Mouse (Mus musculus) hindbrain, embryonic 14.5 days (tissue): ENCODE measurements around the gene Sac3d1. TPM values are rescaled to one million over a fixed set of nuclear protein-coding genes. Genes with fewer than 3 reads are reported as not detected.

Experiments used
- ATAC-seq: fragments of 200-750 bp; cut with Nextera tagmentation; 2 replicates; pipeline ENCODE4 v1.8.0; 2017; ENCODE audit warnings: moderate number of reproducible peaks, mild to moderate bottlenecking, moderate TSS enrichment, moderate library complexity; ENCODE audit not compliant: low FRiP score
- DNase-seq: peaks from one replicate; pipeline ENCODE4 v3.0.0-alpha.2; 2015; ENCODE audit warnings: low spot score
- H3K27ac ChIP-seq: fragments of 300-500 bp; sonication (generic); 2 replicates; pipeline ENCODE4 v1.5.1; 2014; ENCODE audit warnings: mild to moderate bottlenecking, moderate library complexity
- H3K27me3 ChIP-seq: fragments of 300-500 bp; sonication (generic); 2 replicates; pipeline ENCODE4 v1.6.1; 2014; ENCODE audit warnings: mild to moderate bottlenecking, low read length, mixed read lengths; ENCODE audit not compliant: control insufficient read depth, insufficient read depth
- H3K36me3 ChIP-seq: fragments of 300-500 bp; sonication (generic); replicated peaks from 2 replicates; pipeline ENCODE4 v1.6.1; 2014; ENCODE audit not compliant: control insufficient read depth, insufficient read depth
- H3K4me1 ChIP-seq: fragments of 300-500 bp; sonication (generic); replicated peaks from 2 replicates; pipeline ENCODE4 v1.6.1; 2014; ENCODE audit warnings: antibody characterized with exemption, low read length, mixed read lengths; ENCODE audit not compliant: control insufficient read depth, insufficient read depth
- H3K4me2 ChIP-seq: fragments of 300-500 bp; sonication (generic); replicated peaks from 2 replicates; pipeline ENCODE4 v1.6.1; 2014; ENCODE audit warnings: mild to moderate bottlenecking, moderate library complexity
- H3K4me3 ChIP-seq: fragments of 300-500 bp; sonication (generic); replicated peaks from 2 replicates; pipeline ENCODE4 v1.5.1; 2014; ENCODE audit warnings: mild to moderate bottlenecking, low read length
- H3K9ac ChIP-seq: fragments of 300-500 bp; sonication (generic); 2 replicates; pipeline ENCODE4 v1.6.1; 2014
- H3K9me3 ChIP-seq: fragments of 300-500 bp; sonication (generic); 2 replicates; pipeline ENCODE4 v1.6.1; 2016; ENCODE audit warnings: low read length; ENCODE audit not compliant: control insufficient read depth
- WGBS: fragments of 180-500 bp; shearing (Covaris S2); extraction: QIAGEN DNeasy Blood & Tissue Kit; methylation state at CpG from one replicate; pipeline ENCODE4 v1.1.7; 2014; 5-methylcytosine and 5-hydroxymethylcytosine counted together
- polyA plus RNA-seq: library from polyadenylated mRNA; unstranded; fragments of >200 nt; fragmentation: Nextera tagmentation; extraction: Ambion mirVana; gene quantifications from 2 replicates; pipeline ENCODE4 v1.2.1, GENCODE M21; 2014

Sac3d1 gene
- polyA plus RNA-seq, 1 experiment from 2014 or later = 51.3 TPM

GRCm38 (mm10) chr19:6076564-6077393 lies 41.7 kb downstream of the Sac3d1 start, which contains the start of gene Vps51:
Gene Vps51, minus strand, starts transcription at chr19:6077231.
- Histone ChIP-seq H3K27ac (peak within 1 kb of the TSS; percentile 82), H3K4me2 (peak within 1 kb of the TSS; percentile 87), H3K36me3 (peaks cover 49% of the 10 kb centered on the region), H3K27me3 (no peaks in the 10 kb centered on the region), H3K9ac (peak within 1 kb of the TSS; percentile 72), H3K9me3 (no peaks in the 10 kb centered on the region), H3K4me3 (peak within 1 kb of the TSS; percentile 63), H3K4me1 (peaks cover 8% of the 10 kb centered on the region)
- peak; percentile 90 for ATAC-seq
- WGBS = 1% methylated on average over 33 of the region's 33 CpGs
- peak; percentile 90 for DNase-seq

DNA sequence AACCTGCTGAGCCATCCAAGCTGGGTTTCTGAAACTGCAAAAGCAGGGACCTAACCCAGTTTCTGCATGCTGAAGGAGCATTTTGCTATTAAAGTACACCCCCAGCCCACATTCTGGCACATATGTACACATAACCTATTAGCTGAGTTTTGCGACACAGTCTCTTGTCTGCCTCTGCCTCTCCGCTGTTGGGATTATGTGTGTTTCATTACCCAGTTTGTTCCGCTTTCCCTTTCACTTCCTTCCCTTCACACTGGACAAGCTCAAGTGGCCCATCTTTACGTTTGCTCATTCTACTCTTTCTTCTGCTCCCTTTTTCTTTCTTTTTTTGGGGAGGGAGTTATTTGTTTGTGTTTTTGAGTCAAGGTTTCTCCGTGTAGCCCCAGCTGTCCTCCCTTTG lies 44.6 kb downstream of the Sac3d1 start:
- peaks cover 50% of the 10 kb centered on the region for H3K36me3 ChIP-seq
- no peak overlapping the region for H3K4me2 ChIP-seq
- no peaks in the 10 kb centered on the region for H3K9me3 ChIP-seq
- WGBS = 94% methylated on average over 5 of the region's 5 CpGs
- no peak overlapping the region for H3K4me3 ChIP-seq
- H3K27ac ChIP-seq = no peak overlapping the region
- no peaks in the 10 kb centered on the region for H3K27me3 ChIP-seq
- DNase-seq = no peak
- no peak overlapping the region for H3K9ac ChIP-seq
- ATAC-seq = no peak
- H3K4me1 ChIP-seq = peaks cover 8% of the 10 kb centered on the region

- H3K4me1 ChIP-seq = peaks cover 18% of the 10 kb centered on the region
- H3K27me3 ChIP-seq = no peaks in the 10 kb centered on the region
- H3K4me3 ChIP-seq = no peak overlapping the region
- H3K4me2 ChIP-seq = no peak overlapping the region
- no peak overlapping the region for H3K27ac ChIP-seq
- ATAC-seq (no peak), DNase-seq (no peak)
- peaks cover 55% of the 10 kb centered on the region for H3K36me3 ChIP-seq
- H3K9ac ChIP-seq = no peak overlapping the region
- H3K9me3 ChIP-seq = no peaks in the 10 kb centered on the region
- 93% methylated on average over 19 of the region's 19 CpGs for WGBS
Measured at GRCm38 (mm10) chr19:6071261-6071660, 47.2 kb downstream of the Sac3d1 start.

DNA sequence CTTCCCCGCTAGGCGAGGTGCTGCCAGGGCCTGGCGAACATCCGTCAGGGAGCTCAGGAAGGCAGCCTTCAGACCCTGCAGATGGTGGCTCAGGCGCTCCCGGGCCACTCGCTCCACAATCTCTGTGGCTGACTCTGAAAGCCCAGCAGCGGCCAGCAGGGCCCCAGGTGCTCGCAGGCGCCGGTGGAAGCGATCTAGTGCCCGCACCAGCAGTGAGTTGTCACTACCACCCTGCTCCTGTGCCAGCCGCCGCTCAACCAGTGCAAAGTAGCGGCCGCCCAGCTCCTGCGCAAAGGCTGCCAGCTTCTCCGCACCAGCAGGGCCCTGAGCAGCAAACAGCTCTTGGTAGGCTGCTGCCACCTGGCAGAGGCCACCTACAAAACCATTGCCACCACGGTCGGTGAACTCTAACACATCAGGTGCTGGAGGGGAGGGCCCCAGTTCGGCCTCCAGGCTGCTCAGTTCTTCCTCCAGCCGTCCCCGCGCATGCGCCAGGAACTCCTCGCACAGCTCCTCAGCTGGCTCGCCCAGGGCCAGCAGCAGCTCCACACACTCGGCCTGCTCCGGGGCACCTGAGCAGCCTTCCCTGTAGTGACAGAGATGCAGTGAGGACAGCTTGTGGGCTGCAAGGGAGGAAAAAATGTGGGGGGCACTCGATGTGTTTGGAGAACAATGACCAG lies 47.7 kb downstream of the Sac3d1 start:
- no peak overlapping the region for H3K4me2 ChIP-seq
- no peak overlapping the region for H3K27ac ChIP-seq
- H3K4me3 ChIP-seq = no peak overlapping the region
- no peaks in the 10 kb centered on the region for H3K27me3 ChIP-seq
- WGBS = 89% methylated on average over 31 of the region's 31 CpGs
- peaks cover 16% of the 10 kb centered on the region for H3K4me1 ChIP-seq
- no peaks in the 10 kb centered on the region for H3K9me3 ChIP-seq
- no peak overlapping the region for H3K9ac ChIP-seq
- ATAC-seq (no peak), DNase-seq (no peak)
- peaks cover 55% of the 10 kb centered on the region for H3K36me3 ChIP-seq

DNA sequence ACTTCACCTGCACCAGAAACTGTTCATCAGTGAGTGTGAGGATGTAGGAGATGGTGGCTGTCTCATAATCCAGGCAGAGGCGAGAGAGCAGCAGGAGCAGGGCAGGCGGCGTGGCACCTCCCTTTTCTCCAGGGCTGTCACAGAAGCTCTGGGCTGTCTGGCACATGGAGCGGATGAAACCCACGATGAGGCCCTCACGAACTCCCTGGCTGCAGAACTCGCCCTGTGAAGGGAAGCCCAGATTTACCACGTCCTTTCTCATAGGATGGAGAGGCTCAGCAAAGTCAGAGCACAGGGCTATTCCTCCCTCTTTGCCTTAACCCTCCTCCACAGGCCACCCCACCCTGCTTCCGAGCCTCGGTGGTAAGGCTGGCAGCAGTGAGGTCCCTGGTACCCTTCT lies 48.6 kb downstream of the Sac3d1 start:
- H3K27me3 ChIP-seq = no peaks in the 10 kb centered on the region
- H3K4me3 ChIP-seq = no peak overlapping the region
- peaks cover 50% of the 10 kb centered on the region for H3K36me3 ChIP-seq
- no peaks in the 10 kb centered on the region for H3K9me3 ChIP-seq
- H3K27ac ChIP-seq = no peak overlapping the region
- DNase-seq = no peak
- ATAC-seq = no peak
- WGBS = 94% methylated on average over 10 of the region's 10 CpGs
- H3K4me2 ChIP-seq = no peak overlapping the region
- H3K9ac ChIP-seq = no peak overlapping the region
- peaks cover 16% of the 10 kb centered on the region for H3K4me1 ChIP-seq

DNA sequence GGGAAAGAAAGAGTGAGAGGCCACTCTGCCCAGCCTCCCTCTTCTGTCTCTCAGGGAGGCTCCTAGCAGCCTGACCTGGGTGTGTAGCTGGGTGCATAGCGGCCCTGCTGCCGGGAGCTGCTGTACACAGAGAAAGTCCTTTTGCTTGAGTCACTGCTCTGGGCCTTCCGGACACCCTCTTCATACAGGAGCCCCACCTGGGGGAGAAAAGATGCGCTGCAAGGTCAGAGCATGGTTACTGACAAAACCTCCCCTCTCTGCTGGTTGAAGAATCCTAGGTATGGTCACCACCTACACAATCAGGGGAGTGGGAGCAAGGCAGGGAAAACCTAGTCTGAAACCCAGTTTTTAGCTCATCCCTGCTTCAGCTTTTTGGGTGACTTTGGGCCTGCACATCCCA lies 49.5 kb downstream of the Sac3d1 start:
- DNase-seq (no peak), ATAC-seq (no peak)
- no peak overlapping the region for H3K27ac ChIP-seq
- peaks cover 16% of the 10 kb centered on the region for H3K4me1 ChIP-seq
- no peaks in the 10 kb centered on the region for H3K27me3 ChIP-seq
- H3K9me3 ChIP-seq = no peaks in the 10 kb centered on the region
- WGBS = 82% methylated on average over 4 of the region's 4 CpGs
- no peak overlapping the region for H3K4me2 ChIP-seq
- H3K36me3 ChIP-seq = peaks cover 46% of the 10 kb centered on the region
- no peak overlapping the region for H3K9ac ChIP-seq
- no peak overlapping the region for H3K4me3 ChIP-seq

- H3K27me3 ChIP-seq = no peaks in the 10 kb centered on the region
- peak within 1 kb of the TSS; percentile 57 for H3K4me3 ChIP-seq
- no peaks in the 10 kb centered on the region for H3K9me3 ChIP-seq
- H3K36me3 ChIP-seq = peaks cover 38% of the 10 kb centered on the region
- WGBS = 11% methylated on average over 33 of the region's 33 CpGs
- ATAC-seq (peak; percentile 92), DNase-seq (peak; percentile 85)
- peaks cover 19% of the 10 kb centered on the region for H3K4me1 ChIP-seq
- H3K9ac ChIP-seq = peak within 1 kb of the TSS; percentile 83
- peak within 1 kb of the TSS; percentile 92 for H3K27ac ChIP-seq
- H3K4me2 ChIP-seq = peak within 1 kb of the TSS; percentile 95
Measured at GRCm38 (mm10) chr19:6067724-6068415, 50.6 kb downstream of the Sac3d1 start, which contains the start of gene Tm7sf2. Gene Tm7sf2, minus strand, starts transcription at chr19:6068373.

DNA sequence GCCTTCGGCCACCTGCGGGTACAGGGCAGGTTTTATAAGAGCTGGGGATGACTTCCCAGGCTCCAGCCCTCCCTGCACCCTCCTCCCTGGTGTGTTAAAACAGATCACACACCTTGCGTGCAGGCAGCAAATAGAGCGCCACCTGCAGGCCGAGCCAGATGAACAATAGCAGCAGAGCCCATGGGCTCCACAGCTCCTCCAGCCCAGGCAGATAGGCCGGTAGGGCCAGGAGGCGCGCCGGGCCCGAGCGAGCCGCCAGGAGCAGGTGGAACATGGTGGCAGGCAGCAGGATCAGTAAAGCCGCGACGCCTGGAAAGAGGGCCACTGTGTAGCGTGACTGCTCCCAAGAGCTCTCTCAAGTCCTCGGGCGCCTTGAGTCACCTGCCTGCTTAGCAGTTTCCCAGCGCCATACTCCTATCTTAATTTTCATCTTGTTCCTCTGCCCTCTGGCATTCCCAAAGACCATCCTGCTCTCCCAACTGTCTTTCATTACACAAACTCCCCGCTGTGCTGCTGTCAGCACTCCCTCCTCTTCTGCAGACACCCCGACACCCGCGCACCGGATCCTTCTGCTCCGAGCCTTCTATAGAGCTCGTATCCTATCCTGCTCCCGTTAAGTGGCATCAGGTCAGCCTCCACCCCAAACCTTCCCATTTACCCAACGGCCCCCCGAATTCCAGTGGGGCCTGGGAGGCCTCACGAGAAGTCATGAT lies 51.3 kb downstream of the Sac3d1 start:
- Histone ChIP-seq H3K27me3 (no peaks in the 10 kb centered on the region), H3K4me2 (peak overlapping the region; percentile 95), H3K9ac (peak overlapping the region; percentile 83), H3K4me1 (peaks cover 26% of the 10 kb centered on the region), H3K9me3 (no peaks in the 10 kb centered on the region), H3K36me3 (peaks cover 34% of the 10 kb centered on the region), H3K27ac (peak overlapping the region; percentile 92), H3K4me3 (peak overlapping the region; percentile 57)
- DNase-seq = peak; percentile 87
- ATAC-seq = peak; percentile 64
- 1% methylated on average over 30 of the region's 30 CpGs for WGBS
